Mouse (Mus musculus) stomach, embryonic 14.5 days (tissue): ENCODE measurements around the gene Aff2. TPM values are rescaled to one million over a fixed set of nuclear protein-coding genes. Genes with fewer than 3 reads are reported as not detected.

ENCODE experiments used
- ATAC-seq: fragments of 200-750 bp; cut with Nextera tagmentation; 2 replicates; pipeline ENCODE4 v1.8.0; 2017; ENCODE audit warnings: low read depth, moderate TSS enrichment; ENCODE audit not compliant: insufficient number of reproducible peaks, insufficient read depth, low FRiP score
- H3K27ac ChIP-seq: fragments of 300-500 bp; sonication (generic); 2 replicates; pipeline ENCODE4 v1.5.1; 2014; ENCODE audit warnings: mild to moderate bottlenecking, low read length, moderate library complexity, mixed read lengths
- H3K27me3 ChIP-seq: fragments of 300-500 bp; sonication (generic); 2 replicates; pipeline ENCODE4 v1.6.1; 2014; ENCODE audit warnings: low read length, control low read depth, mixed read lengths; ENCODE audit not compliant: control insufficient read depth, insufficient read depth
- H3K36me3 ChIP-seq: fragments of 300-500 bp; sonication (generic); 2 replicates; pipeline ENCODE4 v1.6.1; 2014; ENCODE audit warnings: mild to moderate bottlenecking, control low read depth, low read length, moderate library complexity, mixed read lengths; ENCODE audit not compliant: control insufficient read depth, insufficient read depth
- H3K4me1 ChIP-seq: fragments of 300-500 bp; sonication (generic); 2 replicates; pipeline ENCODE4 v1.6.1; 2014; ENCODE audit warnings: low read length, control low read depth, mixed read lengths; ENCODE audit not compliant: control insufficient read depth, insufficient read depth
- H3K4me2 ChIP-seq: fragments of 300-500 bp; sonication (generic); replicated peaks from 2 replicates; pipeline ENCODE4 v1.6.1; 2014; ENCODE audit warnings: low read depth, low read length, control low read depth
- H3K4me3 ChIP-seq: fragments of 300-500 bp; sonication (generic); 2 replicates; pipeline ENCODE4 v1.5.1; 2014; ENCODE audit warnings: low read depth, low read length, control low read depth
- H3K9ac ChIP-seq: fragments of 300-500 bp; sonication (generic); replicated peaks from 2 replicates; pipeline ENCODE4 v1.6.1; 2014; ENCODE audit warnings: low read depth, mild to moderate bottlenecking, control low read depth, low read length, moderate library complexity, mixed read lengths
- H3K9me3 ChIP-seq: fragments of 300-500 bp; sonication (generic); 2 replicates; pipeline ENCODE4 v1.6.1; 2016; ENCODE audit warnings: low read depth, low read length, control low read depth; ENCODE audit not compliant: control insufficient read depth
- WGBS: fragments of 180-500 bp; shearing (Covaris S2); extraction: QIAGEN DNeasy Blood & Tissue Kit; methylation state at CpG from one replicate; pipeline ENCODE4 v1.1.7; 2014; 5-methylcytosine and 5-hydroxymethylcytosine counted together
- polyA plus RNA-seq: library from polyadenylated mRNA; unstranded; fragments of >200 nt; fragmentation: Nextera tagmentation; extraction: Ambion mirVana; gene quantifications from 2 replicates; pipeline ENCODE4 v1.2.1, GENCODE M21; 2014

Aff2 gene
- polyA plus RNA-seq: 6.5 and 7.1 TPM in 2 replicates

GRCm38 (mm10) chrX:69360238-69361054 lies at the start of gene Aff2:
Gene Aff2 (plus strand): TSS chrX:69360294.
- 0 out of 2 replicates have a peak within 1 kb of the TSS, but pooled peaks have one; percentile 33 for H3K27ac ChIP-seq
- ATAC-seq: peak; percentile 80; the same call in 1 of the 2 replicates
- WGBS: 13% methylated on average over 50 of the region's 79 CpGs
- H3K4me3 ChIP-seq: peak within 1 kb of the TSS; percentile 49
- H3K9me3 ChIP-seq: no peaks in the 10 kb centered on the region
- H3K27me3 ChIP-seq: no peaks in the 10 kb centered on the region
- no peaks in the 10 kb centered on the region for H3K36me3 ChIP-seq
- peak within 1 kb of the TSS; percentile 43 for H3K4me2 ChIP-seq
- H3K4me1 ChIP-seq: 0 out of 2 replicates have a peak, but pooled peaks cover 3% of the 10 kb centered on the region
- H3K9ac ChIP-seq: peak within 1 kb of the TSS; percentile 28

GRCm38 (mm10) chrX:69337296-69337695 lies 22.8 kb upstream of the Aff2 start:
- no peak overlapping the region for H3K9ac ChIP-seq
- H3K4me3 ChIP-seq: no peak overlapping the region
- H3K27ac ChIP-seq: no peak overlapping the region
- no peak for ATAC-seq
- H3K36me3 ChIP-seq: no peaks in the 10 kb centered on the region
- no peaks in the 10 kb centered on the region for H3K4me1 ChIP-seq
- H3K9me3 ChIP-seq: no peaks in the 10 kb centered on the region
- no peaks in the 10 kb centered on the region for H3K27me3 ChIP-seq
- no peak overlapping the region for H3K4me2 ChIP-seq

- H3K4me3 ChIP-seq: no peak overlapping the region
- no peaks in the 10 kb centered on the region for H3K4me1 ChIP-seq
- H3K27me3 ChIP-seq: no peaks in the 10 kb centered on the region
- H3K9ac ChIP-seq: no peak overlapping the region
- no peak overlapping the region for H3K27ac ChIP-seq
- 68% methylated on average over 2 of the region's 2 CpGs for WGBS
- no peaks in the 10 kb centered on the region for H3K36me3 ChIP-seq
- ATAC-seq: no peak
- no peak overlapping the region for H3K4me2 ChIP-seq
- no peaks in the 10 kb centered on the region for H3K9me3 ChIP-seq
Observed at GRCm38 (mm10) chrX:69355621-69356020, 4.5 kb upstream of the Aff2 start.

- Histone ChIP-seq H3K4me2 (peak overlapping the region; percentile 43; the same call in 1 of the 2 replicates), H3K4me1 (0 out of 2 replicates have a peak, but pooled peaks cover 3% of the 10 kb centered on the region), H3K27me3 (no peaks in the 10 kb centered on the region), H3K9ac (no peak overlapping the region), H3K36me3 (no peaks in the 10 kb centered on the region), H3K27ac (no peak overlapping the region), H3K9me3 (no peaks in the 10 kb centered on the region), H3K4me3 (no peak overlapping the region)
- no peak for ATAC-seq
- WGBS: 30% methylated on average over 5 of the region's 5 CpGs
Observed at GRCm38 (mm10) chrX:69359360-69359759, 734 bp upstream of the Aff2 start.

GRCm38 (mm10) chrX:69359885-69360237 lies 233 bp upstream of the Aff2 start:
- no peak overlapping the region for H3K9ac ChIP-seq
- WGBS: 20% methylated on average over 4 of the region's 4 CpGs
- H3K27ac ChIP-seq: no peak overlapping the region
- 0 out of 2 replicates have a peak, but pooled peaks have one; percentile 14 for ATAC-seq
- 0 out of 2 replicates have a peak, but pooled peaks cover 3% of the 10 kb centered on the region for H3K4me1 ChIP-seq
- H3K27me3 ChIP-seq: no peaks in the 10 kb centered on the region
- H3K4me3 ChIP-seq: peak overlapping the region; percentile 49
- H3K36me3 ChIP-seq: no peaks in the 10 kb centered on the region
- H3K4me2 ChIP-seq: peak overlapping the region; percentile 43
- no peaks in the 10 kb centered on the region for H3K9me3 ChIP-seq

- Histone ChIP-seq H3K27me3 (no peaks in the 10 kb centered on the region), H3K4me1 (0 out of 2 replicates have a peak, but pooled peaks cover 3% of the 10 kb centered on the region), H3K36me3 (no peaks in the 10 kb centered on the region), H3K4me3 (peak overlapping the region; percentile 49), H3K9me3 (no peaks in the 10 kb centered on the region), H3K27ac (no peak overlapping the region), H3K4me2 (peak overlapping the region; percentile 43), H3K9ac (peak overlapping the region; percentile 28)
- ATAC-seq: no peak
- 19% methylated on average over 10 of the region's 10 CpGs for WGBS
Observed at GRCm38 (mm10) chrX:69361055-69361558, 1.0 kb downstream of the Aff2 start.

GRCm38 (mm10) chrX:69364198-69364597 lies 4.1 kb downstream of the Aff2 start:
- Histone ChIP-seq H3K9me3 (no peaks in the 10 kb centered on the region), H3K36me3 (no peaks in the 10 kb centered on the region), H3K27me3 (no peaks in the 10 kb centered on the region), H3K27ac (no peak overlapping the region), H3K4me3 (no peak overlapping the region), H3K4me2 (no peak overlapping the region), H3K9ac (no peak overlapping the region), H3K4me1 (0 out of 2 replicates have a peak, but pooled peaks cover 3% of the 10 kb centered on the region)
- WGBS: 19% methylated on average over 2 of the region's 2 CpGs
- ATAC-seq: no peak

- Histone ChIP-seq H3K27ac (no peak overlapping the region), H3K4me1 (no peaks in the 10 kb centered on the region), H3K4me2 (no peak overlapping the region), H3K27me3 (no peaks in the 10 kb centered on the region), H3K9me3 (no peaks in the 10 kb centered on the region), H3K4me3 (no peak overlapping the region), H3K36me3 (no peaks in the 10 kb centered on the region), H3K9ac (no peak overlapping the region)
- WGBS: 60% methylated on average over 2 of the region's 2 CpGs
- ATAC-seq: no peak
Observed at GRCm38 (mm10) chrX:69373341-69373740, 13.2 kb downstream of the Aff2 start.
